Mouse (Mus musculus) cerebellum, adult 8-10 months (tissue): ENCODE results near the gene Ctdnep1.
"Not testable (repeated sequence)": the region's sequence is repeated elsewhere in the genome, so short reads cannot be mapped to it uniquely, and the experiment has no call there.

Experiments
- DNase-seq: peaks from one replicate; pipeline ENCODE4 v3.0.0; 2022

Gene Ctdnep1

GRCm38 (mm10) chr11:70013408-70013807, 32.5 kb downstream of the Ctdnep1 start:
- no peak for DNase-seq

- DNase-seq = no peak
Observed at GRCm38 (mm10) chr11:70014051-70014450, 33.1 kb downstream of the Ctdnep1 start.

- DNase-seq = peak; percentile 86
Observed at GRCm38 (mm10) chr11:70014880-70015558, 34.1 kb downstream of the Ctdnep1 start, which contains the start of gene Acadvl. Gene Acadvl (minus strand): TSS chr11:70015411.

- no peak for DNase-seq
Observed at GRCm38 (mm10) chr11:70015677-70016076, 34.7 kb downstream of the Ctdnep1 start.

DNA sequence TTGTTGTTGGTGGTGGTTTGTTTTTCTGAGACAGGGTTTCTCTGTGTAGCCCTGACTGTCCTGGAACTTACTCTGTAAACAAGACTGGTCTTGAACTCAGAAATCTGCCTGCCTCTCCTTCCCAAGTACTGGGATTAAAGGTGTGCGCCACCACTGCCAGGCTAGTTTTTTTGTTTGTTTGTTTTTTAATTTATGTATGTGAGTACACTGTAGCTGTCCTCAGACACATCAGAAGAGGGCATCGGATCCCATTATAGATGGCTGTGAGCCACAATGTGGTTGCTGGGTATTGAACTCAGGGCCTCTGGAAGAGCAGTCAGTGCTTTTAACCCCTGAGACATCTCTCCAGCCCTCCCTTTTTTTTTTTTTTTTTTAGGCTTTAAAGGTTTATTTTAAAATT, 35.2 kb downstream of the Ctdnep1 start:
- not testable (repeated sequence) for DNase-seq

- DNase-seq = no peak
Observed at GRCm38 (mm10) chr11:70016669-70017068, 35.7 kb downstream of the Ctdnep1 start, which contains the start of gene Dlg4. Gene Dlg4 (plus strand): TSS chr11:70016942.

DNA sequence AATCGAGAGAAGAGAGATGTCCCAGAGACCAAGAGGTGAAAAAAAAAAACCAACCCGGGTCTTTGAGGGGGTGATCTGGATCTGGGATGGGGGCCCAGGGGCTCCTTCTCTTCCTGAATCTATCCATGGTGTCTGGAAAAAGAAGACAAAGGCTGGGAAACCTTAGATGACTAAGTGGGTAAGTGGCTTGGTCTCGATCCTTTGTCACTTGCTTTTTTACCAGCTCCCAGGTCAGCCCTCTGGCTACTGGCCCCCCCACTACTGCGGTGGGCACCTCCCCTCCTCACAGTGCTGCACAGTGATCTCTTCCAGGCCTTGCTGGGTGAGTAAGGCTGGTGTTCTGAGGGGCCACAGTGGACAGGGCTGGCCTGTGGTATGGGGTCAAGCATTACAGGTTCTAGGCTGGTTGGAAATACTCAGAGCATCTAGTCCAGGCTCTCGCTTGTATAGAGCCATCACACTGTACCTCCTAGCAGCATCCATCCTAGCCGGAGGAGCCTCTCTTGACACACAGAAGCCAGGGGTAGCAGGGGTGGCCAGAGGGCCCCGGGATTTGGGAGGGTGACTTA, 36.3 kb downstream of the Ctdnep1 start:
- no peak for DNase-seq

DNA sequence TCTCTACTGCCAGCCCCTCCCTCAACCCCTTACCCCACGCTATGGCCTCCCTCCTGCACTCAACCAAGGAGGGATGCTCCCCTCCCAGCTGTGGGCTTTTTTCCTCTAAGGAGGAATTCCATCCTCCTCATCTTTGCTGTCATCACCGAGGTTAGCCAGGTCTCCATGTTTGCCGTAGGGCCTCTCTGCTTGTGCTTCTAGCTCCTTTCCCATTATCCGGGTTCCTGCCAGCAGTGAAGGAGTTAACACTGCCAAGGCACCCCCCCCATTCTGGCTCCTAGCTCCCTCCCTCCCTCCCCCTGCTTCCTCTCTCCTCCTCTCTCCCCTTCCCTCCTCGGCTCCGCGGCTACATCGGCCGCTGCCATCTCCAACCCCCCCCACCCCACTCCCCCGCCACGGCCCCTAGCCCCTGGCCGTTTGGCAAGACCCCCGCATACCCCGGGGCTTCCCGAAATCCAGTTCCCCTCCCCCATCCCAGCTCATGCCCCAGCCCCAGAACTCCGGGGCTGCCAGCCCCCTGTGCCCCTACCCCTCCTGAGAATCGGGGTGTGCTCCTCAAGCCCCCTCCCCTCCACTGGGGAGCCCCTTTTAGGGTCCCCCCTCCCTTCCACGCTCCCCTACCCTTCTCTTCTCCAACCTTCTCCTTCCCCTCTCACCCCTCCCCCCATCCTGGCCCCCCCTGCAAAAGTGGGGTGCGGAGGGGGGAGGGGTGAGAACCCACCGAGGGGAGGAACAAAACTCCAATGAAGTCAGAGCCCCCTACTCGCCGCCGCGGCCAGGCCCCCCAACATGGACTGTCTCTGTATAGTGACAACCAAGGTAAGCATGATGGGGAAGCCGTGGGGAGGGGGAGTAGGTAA, 37.4 kb downstream of the Ctdnep1 start:
- peak; percentile 73 for DNase-seq

GRCm38 (mm10) chr11:70019495-70020021, 38.6 kb downstream of the Ctdnep1 start:
- DNase-seq = no peak

DNA sequence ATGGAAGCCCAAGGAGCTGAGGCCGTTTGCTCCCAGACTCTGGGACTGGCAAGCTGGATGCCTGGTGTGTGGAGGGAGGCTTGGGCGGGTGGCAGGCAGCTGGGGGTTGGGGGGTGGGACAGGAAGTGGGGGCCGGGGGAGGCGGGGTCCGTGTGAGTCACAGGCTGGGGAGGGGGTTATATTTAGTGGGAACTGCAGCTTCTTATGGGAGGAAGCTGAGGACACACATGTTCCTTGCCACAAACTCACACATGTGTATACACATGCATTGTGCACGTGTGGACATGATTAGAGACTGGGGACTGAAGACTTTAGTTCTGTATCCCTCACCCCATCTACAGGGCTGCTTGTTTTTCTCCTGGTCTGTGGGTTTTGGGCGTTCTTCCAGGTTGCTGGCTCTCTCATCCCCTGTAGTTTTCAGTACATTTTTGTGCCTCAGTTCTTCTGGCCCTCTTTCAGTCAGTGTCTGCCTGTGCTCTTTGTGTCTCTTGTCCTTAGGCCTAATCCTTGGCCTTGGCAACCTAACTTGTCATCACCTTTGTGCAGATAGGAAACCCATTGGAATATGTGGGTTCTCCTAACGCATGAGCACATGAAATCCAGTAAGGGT, 39.2 kb downstream of the Ctdnep1 start:
- no peak for DNase-seq

GRCm38 (mm10) chr11:70020731-70021263, 39.8 kb downstream of the Ctdnep1 start:
- DNase-seq = peak; percentile 81

DNA sequence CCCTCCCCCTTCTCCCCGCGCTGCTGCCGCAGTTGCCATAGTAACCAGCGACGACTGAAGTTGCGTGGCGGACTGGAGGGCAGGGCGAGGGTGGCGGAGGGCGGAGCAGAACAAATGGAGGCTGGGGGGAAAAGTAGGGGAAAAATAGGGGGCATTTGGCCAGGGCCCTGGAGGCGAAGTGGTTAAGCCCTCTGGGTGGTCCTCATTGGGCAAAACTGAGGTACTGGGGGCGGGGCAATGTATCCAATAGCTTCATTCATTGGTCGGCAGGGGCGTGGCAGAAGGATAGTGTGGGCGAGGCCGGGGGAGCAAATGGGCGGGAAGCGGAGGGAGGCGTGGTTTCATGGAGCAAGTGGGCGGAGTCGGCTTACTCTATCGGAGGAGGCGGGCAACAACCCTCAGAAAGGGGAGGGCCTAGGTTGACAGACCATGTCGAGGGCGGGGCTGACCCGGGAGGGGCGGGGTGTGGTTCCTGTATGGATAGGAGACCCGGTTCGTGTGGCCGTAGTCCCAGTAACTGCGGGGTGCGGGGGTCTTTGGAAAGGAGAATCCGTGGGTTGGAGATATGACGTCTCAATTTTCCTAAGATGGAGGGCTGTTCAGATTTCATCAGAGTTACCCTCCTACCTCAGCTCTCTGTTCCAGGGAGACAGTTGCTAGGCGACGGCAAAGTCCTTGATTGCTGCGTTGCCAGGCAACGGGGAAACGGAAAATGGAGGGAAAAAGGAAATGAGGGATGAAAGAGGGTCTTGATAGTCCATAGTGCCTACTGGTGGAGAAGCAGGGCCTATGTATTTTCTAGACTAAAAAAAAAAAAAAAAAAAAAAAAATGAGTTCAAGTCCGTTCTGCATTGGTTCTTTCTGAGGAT, 40.5 kb downstream of the Ctdnep1 start:
- peak; percentile 98 for DNase-seq

DNA sequence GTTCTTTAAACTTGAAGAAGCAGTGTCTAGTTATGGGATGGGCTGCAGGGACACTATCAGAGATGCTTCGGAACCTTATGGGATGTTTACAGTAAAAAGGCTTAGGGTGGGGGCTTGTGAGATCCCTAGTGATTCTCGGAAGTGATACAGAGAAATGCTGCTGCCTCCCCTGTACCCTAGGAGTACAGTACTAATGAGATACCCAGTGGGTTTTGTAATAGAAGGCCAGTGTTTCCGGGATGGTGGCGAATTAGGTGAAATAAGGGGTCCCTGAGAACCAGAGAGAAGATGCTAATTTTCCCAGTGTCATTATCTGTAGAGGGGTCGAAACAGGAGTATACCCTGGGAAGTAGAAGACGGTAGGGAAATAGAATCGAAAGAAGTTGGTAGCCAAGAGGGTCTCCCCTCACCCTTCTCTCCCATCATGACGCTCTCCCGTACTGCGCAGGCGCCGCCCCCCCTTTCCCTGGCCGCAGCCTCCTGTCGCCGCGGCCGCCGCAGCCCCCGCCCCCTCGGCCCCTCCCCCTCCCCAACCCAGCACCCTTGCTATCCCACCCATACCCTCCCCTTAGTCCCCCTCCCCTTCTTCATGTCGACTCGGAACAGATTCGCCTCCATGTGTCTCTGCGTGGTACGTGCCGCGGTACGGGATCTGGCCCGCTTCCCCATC, 42.7 kb downstream of the Ctdnep1 start:
- DNase-seq = no peak

- no peak for DNase-seq
Observed at GRCm38 (mm10) chr11:70024151-70024514, 43.2 kb downstream of the Ctdnep1 start.

GRCm38 (mm10) chr11:70026689-70027088, 45.7 kb downstream of the Ctdnep1 start:
- DNase-seq = no peak

GRCm38 (mm10) chr11:70027397-70027796, 46.4 kb downstream of the Ctdnep1 start:
- DNase-seq = no peak

DNA sequence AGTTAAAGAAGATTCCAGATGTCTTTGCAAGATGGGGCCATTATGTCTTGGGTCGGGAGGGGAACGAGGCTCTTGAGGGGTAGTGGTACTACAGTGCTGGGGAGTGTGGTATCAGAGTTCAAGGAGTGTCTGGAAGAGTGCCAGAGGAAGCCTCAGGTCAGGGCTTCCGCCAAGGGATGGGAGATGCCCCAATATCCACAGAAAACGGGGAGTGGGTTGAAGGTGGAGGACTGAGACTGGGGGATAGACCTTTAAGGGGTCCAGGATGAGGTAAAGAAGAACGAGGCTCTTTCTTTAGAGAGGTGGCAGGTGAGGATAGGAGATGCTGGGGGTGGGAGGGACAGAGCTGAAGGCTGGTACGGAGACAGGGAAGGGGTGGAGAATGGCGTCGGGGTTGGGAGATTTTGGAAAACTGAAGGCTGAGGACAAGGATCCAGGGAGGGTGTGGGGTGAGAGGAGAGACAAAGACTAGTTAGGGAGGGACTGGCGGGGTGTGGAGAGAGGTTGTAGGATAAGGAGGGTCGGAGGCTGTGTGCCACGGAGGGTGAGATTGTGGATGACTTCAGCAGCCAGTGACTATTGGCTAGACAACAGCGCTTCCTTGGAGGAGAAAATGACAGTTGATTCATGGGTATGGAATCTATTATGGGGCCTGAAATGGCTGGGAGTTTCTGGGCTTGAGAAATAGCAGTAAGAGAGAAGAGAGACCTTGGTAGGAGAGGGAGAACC, 47.6 kb downstream of the Ctdnep1 start:
- no peak for DNase-seq

DNA sequence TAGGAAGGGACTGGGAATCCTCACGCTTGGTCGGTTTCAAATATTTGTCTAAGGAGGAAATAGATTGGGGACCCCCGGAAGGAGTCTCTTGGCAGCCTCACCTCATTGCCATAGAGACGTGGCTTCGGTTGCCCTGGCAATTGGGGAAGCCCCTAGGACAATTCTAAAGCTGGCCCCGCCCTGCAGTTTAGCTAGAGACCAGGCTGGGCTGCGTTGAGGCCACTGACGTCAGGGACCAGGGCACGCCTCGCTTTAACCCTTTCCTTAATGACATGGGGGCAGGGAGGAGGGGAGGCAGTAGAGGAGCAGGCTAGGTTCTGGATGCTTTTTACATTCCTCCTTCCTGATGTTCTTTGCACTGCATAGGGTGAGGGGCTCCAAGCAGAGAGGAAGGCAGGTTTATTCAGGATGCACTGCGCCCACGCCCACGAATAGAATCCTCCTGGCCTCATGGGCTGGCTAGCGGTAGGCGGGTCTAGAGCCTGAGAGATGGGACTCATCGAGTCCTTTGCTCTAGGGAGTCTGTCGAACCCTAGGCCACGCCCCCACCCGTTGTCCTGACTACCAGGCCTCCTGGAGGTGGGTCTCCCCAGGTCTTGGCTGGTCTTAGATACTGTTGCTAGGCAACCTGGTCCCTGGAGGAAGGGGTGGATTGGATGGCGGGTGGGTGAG, 48.3 kb downstream of the Ctdnep1 start:
- no peak for DNase-seq

- DNase-seq = no peak
Observed at GRCm38 (mm10) chr11:70029829-70030550, 49.0 kb downstream of the Ctdnep1 start.
